Mouse (Mus musculus) midbrain, embryonic 15.5 days (tissue): ENCODE results near the gene Etl4. TPM values are rescaled to one million over a fixed set of nuclear protein-coding genes. Genes with fewer than 3 reads are reported as not detected.
"Not testable (repeated sequence)": the region's sequence is repeated elsewhere in the genome, so short reads cannot be mapped to it uniquely, and the experiment has no call there.

Experiments used
- ATAC-seq: fragments of 200-750 bp; cut with Nextera tagmentation; replicated peaks from 2 replicates; pipeline ENCODE4 v1.8.0; 2017; ENCODE audit warnings: moderate TSS enrichment
- H3K27ac ChIP-seq: fragments of 300-500 bp; sonication (generic); 2 replicates; pipeline ENCODE4 v1.5.1; 2015; ENCODE audit warnings: mild to moderate bottlenecking, inconsistent platforms
- H3K27me3 ChIP-seq: fragments of 300-500 bp; sonication (generic); replicated peaks from 2 replicates; pipeline ENCODE4 v1.6.1; 2015; ENCODE audit warnings: inconsistent platforms
- H3K36me3 ChIP-seq: fragments of 300-500 bp; sonication (generic); replicated peaks from 2 replicates; pipeline ENCODE4 v1.6.1; 2015; ENCODE audit warnings: inconsistent platforms
- H3K4me1 ChIP-seq: fragments of 300-500 bp; sonication (generic); 2 replicates; pipeline ENCODE4 v1.6.1; 2015; ENCODE audit warnings: inconsistent platforms
- H3K4me2 ChIP-seq: fragments of 300-500 bp; sonication (generic); 2 replicates; pipeline ENCODE4 v1.6.1; 2015; ENCODE audit warnings: inconsistent platforms, mild to moderate bottlenecking, moderate library complexity
- H3K4me3 ChIP-seq: fragments of 300-500 bp; sonication (generic); 2 replicates; pipeline ENCODE4 v1.5.1; 2015; ENCODE audit warnings: mild to moderate bottlenecking, inconsistent platforms
- H3K9ac ChIP-seq: fragments of 300-500 bp; sonication (generic); 2 replicates; pipeline ENCODE4 v1.6.1; 2015; ENCODE audit warnings: mild to moderate bottlenecking, inconsistent platforms
- H3K9me3 ChIP-seq: fragments of 300-500 bp; sonication (generic); 2 replicates; pipeline ENCODE4 v1.6.1; 2016; ENCODE audit warnings: inconsistent platforms
- WGBS: fragments of 180-500 bp; shearing (Covaris S2); methylation state at CpG from one replicate; pipeline ENCODE4 v1.1.7; 2015; ENCODE audit warnings: mixed read lengths; 5-methylcytosine and 5-hydroxymethylcytosine counted together
- polyA plus RNA-seq: library from polyadenylated mRNA; unstranded; fragments of >200 nt; fragmentation: Nextera tagmentation; extraction: Ambion mirVana; gene quantifications from 2 replicates; pipeline ENCODE4 v1.2.1, GENCODE M21; 2015

The Etl4 gene
- polyA plus RNA-seq, 1 experiment from 2014 or later: 3.1 TPM

DNA sequence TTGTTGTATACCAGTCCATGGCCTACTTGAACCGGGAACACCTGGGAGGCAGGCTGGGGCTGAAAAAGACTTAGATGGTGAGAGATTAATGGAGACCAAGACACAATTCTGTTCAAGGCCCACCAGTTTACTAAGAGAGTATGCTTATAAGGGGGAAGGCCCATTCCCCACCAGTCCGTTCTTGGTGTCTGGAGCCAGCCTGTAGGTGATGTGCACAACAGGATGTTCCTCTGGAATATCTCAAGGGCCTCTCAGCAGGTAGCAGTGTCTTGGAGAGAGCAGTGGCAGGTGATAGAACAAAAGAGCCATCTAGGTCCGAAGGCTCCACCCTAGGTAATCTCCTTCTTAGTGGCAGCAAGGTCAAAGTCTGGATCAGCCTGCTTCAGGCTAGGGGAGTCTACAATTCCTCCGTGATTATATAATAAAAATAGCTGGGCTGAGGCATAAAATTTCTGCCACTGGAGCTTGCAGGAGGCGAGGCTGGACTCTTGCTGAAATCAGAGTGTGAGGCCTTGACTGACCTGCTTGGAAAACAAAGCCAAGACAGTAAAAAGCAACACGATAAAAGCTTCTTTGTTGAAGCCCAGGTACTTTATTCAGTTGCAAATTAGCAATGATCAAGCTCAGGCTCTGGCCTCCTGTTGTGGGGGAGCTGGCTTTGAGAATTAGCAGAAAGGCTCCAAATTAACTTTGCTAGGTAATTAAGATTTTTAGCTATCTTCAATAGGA, 267.0 kb downstream of the Etl4 start:
- ATAC-seq, H3K9me3 ChIP-seq, H3K36me3 ChIP-seq, H3K4me2 ChIP-seq, H3K27me3 ChIP-seq, H3K9ac ChIP-seq, H3K4me1 ChIP-seq, H3K27ac ChIP-seq, H3K4me3 ChIP-seq: not testable (repeated sequence)
- 78% methylated on average over 6 of the region's 6 CpGs for WGBS

DNA sequence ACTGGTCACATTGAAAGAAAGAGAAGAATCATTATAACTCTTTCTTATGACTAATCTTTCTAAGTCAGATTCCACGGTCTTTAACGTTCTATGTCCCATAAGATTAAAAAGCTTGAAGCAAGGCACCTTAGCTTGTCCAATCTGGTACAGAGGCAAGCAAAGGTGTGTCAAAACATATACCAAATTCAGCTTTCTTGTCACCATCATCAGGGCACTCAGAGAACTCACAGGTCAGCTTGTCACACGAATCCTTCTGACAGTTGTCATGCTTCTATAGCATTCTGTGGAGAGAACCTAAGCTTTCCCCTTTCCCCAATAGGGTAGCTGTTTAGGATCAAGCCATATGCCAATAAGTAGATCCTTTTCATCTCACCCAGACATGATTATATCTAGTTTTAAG, 267.7 kb downstream of the Etl4 start:
- H3K9me3 ChIP-seq, H3K27ac ChIP-seq, H3K4me1 ChIP-seq, ATAC-seq, H3K9ac ChIP-seq, H3K4me3 ChIP-seq, H3K36me3 ChIP-seq, H3K27me3 ChIP-seq, H3K4me2 ChIP-seq: not testable (repeated sequence)
- 95% methylated on average over 3 of the region's 3 CpGs for WGBS

DNA sequence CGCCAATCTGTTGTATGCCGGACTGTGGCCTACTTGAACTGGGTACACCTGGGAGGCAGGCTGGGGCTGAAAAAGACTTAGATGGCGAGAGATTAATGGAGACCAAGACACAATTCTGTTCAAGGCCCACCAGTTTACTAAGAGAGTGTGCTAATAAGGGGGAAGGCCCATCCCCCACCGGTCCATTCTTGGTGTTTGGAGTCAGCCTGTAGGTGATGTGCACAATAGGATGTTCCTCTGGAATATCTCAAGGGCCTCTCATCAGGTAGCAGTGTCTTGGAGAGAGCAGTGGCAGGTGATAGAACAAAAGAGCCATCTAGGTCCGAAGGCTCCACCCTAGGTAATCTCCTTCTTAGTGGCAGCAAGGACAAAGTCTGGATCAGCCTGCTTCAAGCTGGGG, 271.0 kb downstream of the Etl4 start:
- not testable (repeated sequence) for H3K4me2 ChIP-seq, H3K27me3 ChIP-seq, H3K4me1 ChIP-seq, ATAC-seq, H3K9me3 ChIP-seq, H3K9ac ChIP-seq, H3K4me3 ChIP-seq, H3K36me3 ChIP-seq, H3K27ac ChIP-seq
- 93% methylated on average over 5 of the region's 5 CpGs for WGBS

DNA sequence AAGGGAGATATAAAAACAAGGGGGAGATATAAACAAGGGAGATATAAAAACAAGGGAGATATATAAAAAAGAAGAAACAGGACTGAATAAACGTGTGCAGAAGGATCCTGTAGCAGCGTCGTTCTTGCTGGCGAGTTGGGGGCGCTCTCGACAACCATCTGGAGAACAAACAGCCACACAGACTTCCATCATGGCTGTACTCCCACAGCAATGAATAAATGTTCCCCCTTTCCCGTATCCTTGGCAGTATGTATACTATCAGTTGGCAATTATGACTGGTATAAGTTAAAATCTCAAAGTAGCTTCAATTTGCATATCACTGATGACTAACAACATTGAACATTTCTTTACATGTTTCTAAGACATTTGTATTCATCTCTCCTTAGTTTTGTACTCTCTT, 277.6 kb downstream of the Etl4 start:
- H3K4me1 ChIP-seq, H3K4me3 ChIP-seq, H3K36me3 ChIP-seq, H3K4me2 ChIP-seq, ATAC-seq, H3K9ac ChIP-seq, H3K27ac ChIP-seq, H3K27me3 ChIP-seq, H3K9me3 ChIP-seq: not testable (repeated sequence)
- 85% methylated on average over 7 of the region's 7 CpGs for WGBS

DNA sequence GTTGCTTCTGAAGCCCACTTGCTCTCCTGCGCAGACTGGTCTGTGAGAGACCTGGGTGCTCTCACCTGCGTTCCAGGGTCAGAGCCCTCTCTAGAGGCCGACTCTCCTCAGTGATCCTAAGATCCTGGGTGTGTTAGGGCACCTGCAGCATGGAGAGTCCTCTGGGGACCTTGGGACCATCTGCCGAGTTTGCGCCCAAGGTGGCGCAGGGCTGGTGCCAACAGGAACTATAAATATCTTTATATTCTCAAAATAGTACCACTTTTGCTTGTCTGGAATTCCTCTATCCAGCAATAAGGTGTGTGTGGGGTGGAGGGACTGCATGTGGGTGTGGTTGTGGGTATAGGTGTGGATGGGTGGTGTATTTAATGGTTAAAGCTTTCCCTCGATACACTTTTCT, 293.4 kb downstream of the Etl4 start:
- no peaks in the 10 kb centered on the region for H3K27me3 ChIP-seq
- no peaks in the 10 kb centered on the region for H3K36me3 ChIP-seq
- no peak overlapping the region for H3K27ac ChIP-seq
- no peak overlapping the region for H3K4me2 ChIP-seq
- no peak for ATAC-seq
- H3K4me1 ChIP-seq: no peaks in the 10 kb centered on the region
- no peak overlapping the region for H3K4me3 ChIP-seq
- H3K9ac ChIP-seq: no peak overlapping the region
- H3K9me3 ChIP-seq: no peaks in the 10 kb centered on the region
- 85% methylated on average over 7 of the region's 7 CpGs for WGBS

DNA sequence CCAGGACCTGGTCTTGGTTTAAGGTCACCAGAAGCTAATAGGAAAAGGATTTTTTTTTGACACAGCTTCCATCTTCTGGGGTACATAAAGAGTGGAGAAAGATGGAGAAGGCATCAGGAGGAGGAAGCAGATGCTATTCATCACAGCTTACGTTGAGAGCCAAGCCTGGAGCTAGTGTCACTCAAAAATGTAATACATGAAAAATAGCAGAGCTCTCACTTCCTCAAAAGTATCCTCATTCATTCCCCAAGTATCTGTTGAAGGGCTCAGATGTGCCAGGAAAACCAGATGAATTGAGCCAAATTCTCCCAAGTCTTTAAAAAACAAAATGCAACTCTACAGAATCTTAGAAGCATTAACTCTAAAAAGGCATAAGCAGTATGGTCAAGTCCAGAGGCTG, 297.1 kb downstream of the Etl4 start:
- Histone ChIP-seq H3K4me2 (no peak overlapping the region), H3K9ac (no peak overlapping the region), H3K27ac (no peak overlapping the region), H3K4me1 (no peaks in the 10 kb centered on the region), H3K4me3 (no peak overlapping the region), H3K9me3 (no peaks in the 10 kb centered on the region), H3K36me3 (no peaks in the 10 kb centered on the region), H3K27me3 (no peaks in the 10 kb centered on the region)
- 88% methylated on average over 1 of the region's 1 CpGs for WGBS
- ATAC-seq: no peak

DNA sequence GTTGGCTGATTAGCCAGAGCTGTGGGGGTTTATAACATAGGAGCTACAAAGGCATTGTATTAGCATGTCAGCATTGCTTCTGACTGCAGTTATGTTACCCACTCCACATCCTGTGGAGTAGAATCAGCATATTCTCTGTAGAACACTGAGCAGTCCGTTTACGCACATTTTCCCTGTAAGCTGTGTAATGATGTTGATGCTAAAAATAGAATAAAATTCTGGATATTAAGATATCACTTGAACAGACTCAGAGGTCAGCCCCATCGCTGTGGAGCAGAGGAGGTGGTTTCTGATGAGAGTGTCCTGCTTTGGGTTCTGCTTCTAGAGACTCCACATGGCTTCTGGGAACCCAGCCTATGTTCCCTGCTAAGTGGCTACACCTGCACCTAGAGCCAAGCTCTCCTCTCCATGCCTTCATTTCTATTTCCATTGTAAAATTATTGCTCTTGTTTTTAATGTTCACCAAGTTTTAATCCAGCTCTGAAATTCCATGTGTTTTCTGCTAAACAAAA, 299.2 kb downstream of the Etl4 start:
- H3K36me3 ChIP-seq: no peaks in the 10 kb centered on the region
- H3K9me3 ChIP-seq: no peaks in the 10 kb centered on the region
- no peak overlapping the region for H3K4me2 ChIP-seq
- 82% methylated on average over 3 of the region's 3 CpGs for WGBS
- no peak overlapping the region for H3K27ac ChIP-seq
- H3K27me3 ChIP-seq: no peaks in the 10 kb centered on the region
- H3K4me1 ChIP-seq: no peaks in the 10 kb centered on the region
- no peak for ATAC-seq
- H3K9ac ChIP-seq: no peak overlapping the region
- H3K4me3 ChIP-seq: no peak overlapping the region

DNA sequence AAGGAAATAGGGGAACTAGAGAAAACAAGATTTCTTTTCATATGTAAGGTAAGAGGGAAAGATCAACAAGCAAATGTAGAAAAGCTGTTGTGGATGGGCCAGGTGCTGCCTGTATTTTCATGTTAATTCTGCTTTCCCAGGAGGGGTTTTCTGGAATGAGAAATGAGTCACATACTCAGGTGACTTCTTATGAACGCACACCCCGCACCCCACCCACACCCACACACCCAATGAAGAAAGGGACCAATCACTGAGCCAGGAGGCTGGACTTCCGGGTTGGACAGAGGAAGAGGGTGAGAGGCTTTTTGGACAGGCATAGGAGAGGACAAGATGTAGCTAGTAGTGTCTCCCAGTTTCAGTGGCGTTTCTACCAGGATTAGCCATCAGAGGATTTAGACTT, 299.8 kb downstream of the Etl4 start:
- Histone ChIP-seq H3K36me3 (no peaks in the 10 kb centered on the region), H3K4me1 (no peaks in the 10 kb centered on the region), H3K4me2 (no peak overlapping the region), H3K4me3 (no peak overlapping the region), H3K27ac (no peak overlapping the region), H3K9ac (no peak overlapping the region), H3K27me3 (no peaks in the 10 kb centered on the region), H3K9me3 (no peaks in the 10 kb centered on the region)
- ATAC-seq: no peak
- 50% methylated on average over 4 of the region's 4 CpGs for WGBS

DNA sequence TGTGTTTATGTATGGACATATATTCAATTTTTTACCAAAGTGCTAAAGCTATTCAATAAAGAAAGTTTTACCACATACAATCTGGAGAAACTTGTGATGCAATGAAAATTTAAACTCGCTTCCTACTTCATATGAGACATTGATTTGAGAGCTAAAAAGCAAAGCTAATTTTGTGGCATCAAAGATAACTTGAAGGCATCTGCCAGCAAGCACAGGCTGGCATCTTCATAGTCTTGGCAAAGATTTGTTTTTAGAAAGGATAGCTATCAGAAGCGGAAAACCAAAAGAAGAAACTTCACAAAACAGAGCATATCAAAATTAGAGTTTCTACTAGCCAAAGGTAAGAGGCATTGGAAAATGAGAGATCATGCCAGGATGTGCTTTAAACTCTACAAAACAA, 306.7 kb downstream of the Etl4 start:
- H3K36me3 ChIP-seq: no peaks in the 10 kb centered on the region
- no peak overlapping the region for H3K4me3 ChIP-seq
- WGBS: 92% methylated on average over 2 of the region's 2 CpGs

DNA sequence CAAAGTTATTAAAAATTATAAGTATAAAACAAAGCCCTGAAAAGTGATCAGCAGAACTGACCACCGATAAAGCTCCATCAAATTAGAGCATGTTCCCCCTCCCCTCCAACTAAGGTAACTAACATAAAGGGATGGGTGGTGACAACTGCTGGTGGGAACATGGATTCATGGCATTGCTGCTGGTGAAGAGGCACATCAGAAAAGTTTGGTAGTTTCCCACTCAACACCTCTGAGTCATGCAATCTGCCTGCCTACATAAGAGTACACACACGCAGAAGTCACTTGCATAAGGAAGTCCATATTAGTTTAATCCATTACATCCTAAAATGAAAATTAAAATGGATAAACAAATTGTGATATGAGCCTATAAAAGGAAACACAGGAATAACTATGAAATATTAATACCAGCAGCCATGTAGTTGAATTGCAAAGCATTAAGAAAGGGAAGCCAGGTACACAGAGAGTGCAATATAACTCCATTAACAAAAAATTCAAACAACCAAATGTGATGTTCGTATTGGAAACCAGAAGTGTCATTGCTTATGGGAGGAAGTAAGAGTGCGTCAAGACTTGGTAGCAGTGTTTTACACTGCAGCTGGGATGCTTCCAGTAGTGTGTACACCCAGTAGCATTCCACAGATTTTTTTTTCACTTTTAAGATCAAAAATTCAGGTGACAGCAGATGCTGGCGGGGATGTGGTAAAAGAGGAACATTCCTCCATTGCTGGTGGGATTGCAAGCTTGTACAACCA, 307.3 kb downstream of the Etl4 start:
- no peak for ATAC-seq
- no peak overlapping the region for H3K9ac ChIP-seq
- no peak overlapping the region for H3K4me2 ChIP-seq
- no peaks in the 10 kb centered on the region for H3K9me3 ChIP-seq
- no peaks in the 10 kb centered on the region for H3K27me3 ChIP-seq
- H3K4me1 ChIP-seq: no peaks in the 10 kb centered on the region
- H3K27ac ChIP-seq: no peak overlapping the region
- WGBS: 92% methylated on average over 5 of the region's 5 CpGs
- H3K4me3 ChIP-seq: no peak overlapping the region
- H3K36me3 ChIP-seq: no peaks in the 10 kb centered on the region

More for the DNA sequence above, 306.7 kb downstream of the Etl4 start:
- Histone ChIP-seq H3K4me1 (no peaks in the 10 kb centered on the region), H3K27me3 (no peaks in the 10 kb centered on the region), H3K9me3 (no peaks in the 10 kb centered on the region), H3K9ac (no peak overlapping the region), H3K4me2 (no peak overlapping the region), H3K27ac (no peak overlapping the region)
- ATAC-seq: no peak

DNA sequence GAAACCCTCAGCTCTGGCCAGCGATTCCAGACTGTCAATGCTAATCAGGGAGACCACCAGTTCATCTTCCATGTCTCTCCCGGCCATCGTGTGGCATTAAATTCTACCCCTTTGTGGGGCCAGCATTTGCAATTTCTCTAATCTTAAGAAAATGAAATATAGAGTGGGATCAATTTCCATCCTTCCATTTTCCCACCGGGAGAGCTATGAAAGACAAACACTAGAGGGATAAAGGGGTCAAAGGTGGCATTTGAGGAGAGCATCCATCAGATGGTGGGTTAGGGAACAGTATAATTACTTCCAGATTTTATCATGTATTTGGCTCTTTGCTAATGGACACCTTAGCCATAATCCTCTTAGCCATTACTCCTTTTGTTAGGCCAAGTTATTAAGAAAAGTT, 321.8 kb downstream of the Etl4 start:
- H3K4me2 ChIP-seq: no peak overlapping the region
- H3K27ac ChIP-seq: no peak overlapping the region
- H3K9ac ChIP-seq: no peak overlapping the region
- H3K4me3 ChIP-seq: no peak overlapping the region
- H3K4me1 ChIP-seq: no peaks in the 10 kb centered on the region
- no peaks in the 10 kb centered on the region for H3K9me3 ChIP-seq
- no peak for ATAC-seq
- no peaks in the 10 kb centered on the region for H3K36me3 ChIP-seq
- WGBS: 57% methylated on average over 4 of the region's 4 CpGs
- no peaks in the 10 kb centered on the region for H3K27me3 ChIP-seq

DNA sequence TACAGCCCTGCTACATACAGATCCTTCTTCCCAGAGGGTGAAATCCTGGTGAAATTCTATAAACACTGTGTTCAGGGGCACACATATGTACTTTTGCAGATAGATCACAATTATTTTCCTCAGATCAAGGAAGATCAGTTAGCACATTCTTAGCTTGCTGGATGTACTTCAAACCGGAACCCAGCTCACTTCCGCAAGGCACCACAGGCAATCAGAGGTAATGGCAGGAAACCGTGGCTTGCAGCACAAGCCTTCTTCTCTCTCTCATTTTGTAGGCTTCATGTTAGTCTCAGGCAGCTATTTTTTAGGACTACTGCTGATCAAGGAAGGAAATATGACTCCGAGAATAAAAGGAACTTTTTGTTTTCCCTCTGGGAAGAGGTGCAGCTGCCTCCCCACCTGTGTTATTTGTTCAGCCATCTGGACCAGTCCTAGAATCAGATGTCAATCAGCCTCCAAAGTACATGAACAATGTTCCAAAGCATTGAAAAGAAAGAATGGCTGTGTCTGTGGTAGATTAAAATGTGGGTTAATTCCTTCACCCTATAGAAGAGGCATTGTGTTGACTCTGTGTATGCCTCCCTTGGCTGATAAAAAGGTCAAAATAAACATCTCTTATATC, 338.6 kb downstream of the Etl4 start:
- no peaks in the 10 kb centered on the region for H3K4me1 ChIP-seq
- H3K27me3 ChIP-seq: no peaks in the 10 kb centered on the region
- H3K4me3 ChIP-seq: no peak overlapping the region
- ATAC-seq: 0 out of 2 replicates have a peak, but pooled peaks have one; percentile 24
- WGBS: 60% methylated on average over 4 of the region's 4 CpGs
- H3K9me3 ChIP-seq: no peaks in the 10 kb centered on the region
- H3K27ac ChIP-seq: no peak overlapping the region
- no peak overlapping the region for H3K9ac ChIP-seq
- no peak overlapping the region for H3K4me2 ChIP-seq
- H3K36me3 ChIP-seq: no peaks in the 10 kb centered on the region
